Mouse (Mus musculus) intestine, embryonic 14.5 days (tissue): ENCODE results near the gene Sirt2. TPM values are rescaled to one million over a fixed set of nuclear protein-coding genes. Genes with fewer than 3 reads are reported as not detected.

Experiments used
- ATAC-seq: fragments of 200-750 bp; cut with Nextera tagmentation; replicated peaks from 2 replicates; pipeline ENCODE4 v1.8.0; 2017; ENCODE audit warnings: low read depth, moderate number of reproducible peaks, moderate TSS enrichment, moderate library complexity; ENCODE audit not compliant: low FRiP score, low TSS enrichment
- DNase-seq: peaks from one replicate; pipeline ENCODE4 v3.0.0-alpha.2; 2018; ENCODE audit warnings: low spot score
- H3K27ac ChIP-seq: fragments of 300-500 bp; sonication (generic); 2 replicates; pipeline ENCODE4 v1.5.1; 2014; ENCODE audit warnings: low read depth, mild to moderate bottlenecking, control low read depth
- H3K27me3 ChIP-seq: fragments of 300-500 bp; sonication (generic); replicated peaks from 2 replicates; pipeline ENCODE4 v1.6.1; 2014; ENCODE audit warnings: low read length, control low read depth; ENCODE audit not compliant: control insufficient read depth, insufficient read depth
- H3K36me3 ChIP-seq: fragments of 300-500 bp; sonication (generic); 2 replicates; pipeline ENCODE4 v1.6.1; 2014; ENCODE audit warnings: low read length, control low read depth; ENCODE audit not compliant: control insufficient read depth, insufficient read depth
- H3K4me1 ChIP-seq: fragments of 300-500 bp; sonication (generic); replicated peaks from 2 replicates; pipeline ENCODE4 v1.6.1; 2014; ENCODE audit warnings: low read length, control low read depth, mixed read lengths; ENCODE audit not compliant: control insufficient read depth, insufficient read depth
- H3K4me2 ChIP-seq: fragments of 300-500 bp; sonication (generic); 2 replicates; pipeline ENCODE4 v1.6.1; 2014; ENCODE audit warnings: low read length
- H3K4me3 ChIP-seq: fragments of 300-500 bp; sonication (generic); 2 replicates; pipeline ENCODE4 v1.5.1; 2014; ENCODE audit warnings: low read depth, low read length, control low read depth, mixed read lengths
- H3K9ac ChIP-seq: fragments of 300-500 bp; sonication (generic); 2 replicates; pipeline ENCODE4 v1.6.1; 2014; ENCODE audit warnings: mild to moderate bottlenecking, low read length
- H3K9me3 ChIP-seq: fragments of 300-500 bp; sonication (generic); 2 replicates; pipeline ENCODE4 v1.6.1; 2016; ENCODE audit warnings: low read length, control low read depth; ENCODE audit not compliant: control insufficient read depth
- WGBS: fragments of 180-500 bp; shearing (Covaris S2); extraction: QIAGEN DNeasy Blood & Tissue Kit; methylation state at CpG from one replicate; pipeline ENCODE4 v1.1.7; 2014; 5-methylcytosine and 5-hydroxymethylcytosine counted together
- polyA plus RNA-seq: library from polyadenylated mRNA; unstranded; fragments of >200 nt; fragmentation: Nextera tagmentation; extraction: Ambion mirVana; gene quantifications from 2 replicates; pipeline ENCODE4 v1.2.1, GENCODE M21; 2014

Sirt2 gene
- polyA plus RNA-seq, 1 experiment from 2014 or later: 56.8 TPM

GRCm38 (mm10) chr7:28812436-28812835 is 45.9 kb downstream of the Sirt2 start:
- H3K27me3 ChIP-seq: no peaks in the 10 kb centered on the region
- no peak overlapping the region; the same call in 1 of the 2 replicates for H3K27ac ChIP-seq
- H3K9ac ChIP-seq: peak overlapping the region; percentile 90
- no peak for ATAC-seq
- no peak for DNase-seq
- H3K9me3 ChIP-seq: no peaks in the 10 kb centered on the region
- WGBS: 56% methylated on average over 4 of the region's 4 CpGs
- H3K36me3 ChIP-seq: peaks cover 57% of the 10 kb centered on the region
- H3K4me2 ChIP-seq: peak overlapping the region; percentile 93
- H3K4me3 ChIP-seq: peak overlapping the region; percentile 84
- peaks cover 37% of the 10 kb centered on the region for H3K4me1 ChIP-seq

- H3K4me3 ChIP-seq: peak overlapping the region; percentile 84
- peak overlapping the region; percentile 93 for H3K4me2 ChIP-seq
- 71% methylated on average over 5 of the region's 5 CpGs for WGBS
- no peak overlapping the region for H3K27ac ChIP-seq
- H3K27me3 ChIP-seq: no peaks in the 10 kb centered on the region
- ATAC-seq (no peak), DNase-seq (no peak)
- H3K36me3 ChIP-seq: peaks cover 62% of the 10 kb centered on the region
- peaks cover 32% of the 10 kb centered on the region for H3K4me1 ChIP-seq
- no peaks in the 10 kb centered on the region for H3K9me3 ChIP-seq
- peak overlapping the region; percentile 90; the same call in 1 of the 2 replicates for H3K9ac ChIP-seq
Observed at GRCm38 (mm10) chr7:28812949-28813348, 46.4 kb downstream of the Sirt2 start.

- WGBS: 83% methylated on average over 5 of the region's 5 CpGs
- H3K4me3 ChIP-seq: no peak overlapping the region
- DNase-seq: no peak
- H3K27ac ChIP-seq: no peak overlapping the region
- H3K9ac ChIP-seq: no peak overlapping the region
- no peak for ATAC-seq
- peaks cover 75% of the 10 kb centered on the region for H3K36me3 ChIP-seq
- H3K9me3 ChIP-seq: no peaks in the 10 kb centered on the region
- H3K4me1 ChIP-seq: peaks cover 28% of the 10 kb centered on the region
- no peak overlapping the region for H3K4me2 ChIP-seq
- H3K27me3 ChIP-seq: no peaks in the 10 kb centered on the region
Observed at GRCm38 (mm10) chr7:28814306-28815034, 47.9 kb downstream of the Sirt2 start.

- Histone ChIP-seq H3K4me2 (no peak overlapping the region), H3K4me1 (peaks cover 32% of the 10 kb centered on the region), H3K4me3 (no peak overlapping the region), H3K9ac (no peak overlapping the region), H3K27ac (no peak overlapping the region), H3K9me3 (no peaks in the 10 kb centered on the region), H3K27me3 (no peaks in the 10 kb centered on the region), H3K36me3 (peaks cover 83% of the 10 kb centered on the region)
- WGBS: 90% methylated on average over 9 of the region's 9 CpGs
- ATAC-seq (no peak), DNase-seq (no peak)
Observed at GRCm38 (mm10) chr7:28815230-28815629, 48.7 kb downstream of the Sirt2 start.

GRCm38 (mm10) chr7:28816201-28816600 is 49.7 kb downstream of the Sirt2 start:
- H3K9me3 ChIP-seq: no peaks in the 10 kb centered on the region
- H3K4me1 ChIP-seq: peaks cover 32% of the 10 kb centered on the region
- H3K4me2 ChIP-seq: no peak overlapping the region
- ATAC-seq (no peak), DNase-seq (no peak)
- no peak overlapping the region for H3K27ac ChIP-seq
- H3K4me3 ChIP-seq: no peak overlapping the region
- no peak overlapping the region; the same call in 1 of the 2 replicates for H3K9ac ChIP-seq
- WGBS: 90% methylated on average over 9 of the region's 9 CpGs
- H3K36me3 ChIP-seq: peaks cover 93% of the 10 kb centered on the region
- H3K27me3 ChIP-seq: no peaks in the 10 kb centered on the region

GRCm38 (mm10) chr7:28816920-28817319 is 50.4 kb downstream of the Sirt2 start:
- Histone ChIP-seq H3K4me3 (no peak overlapping the region), H3K27ac (no peak overlapping the region), H3K9me3 (no peaks in the 10 kb centered on the region), H3K4me2 (no peak overlapping the region), H3K4me1 (peaks cover 32% of the 10 kb centered on the region), H3K36me3 (peaks cover 98% of the 10 kb centered on the region), H3K9ac (no peak overlapping the region), H3K27me3 (no peaks in the 10 kb centered on the region)
- DNase-seq (no peak), ATAC-seq (no peak)
- WGBS: 92% methylated on average over 10 of the region's 10 CpGs

GRCm38 (mm10) chr7:28817524-28817923 is 51.0 kb downstream of the Sirt2 start:
- Histone ChIP-seq H3K4me2 (no peak overlapping the region), H3K27ac (peak overlapping the region; percentile 10; the same call in 1 of the 2 replicates), H3K4me1 (peaks cover 26% of the 10 kb centered on the region), H3K27me3 (no peaks in the 10 kb centered on the region), H3K4me3 (no peak overlapping the region), H3K36me3 (peaks cover 98% of the 10 kb centered on the region), H3K9ac (no peak overlapping the region), H3K9me3 (no peaks in the 10 kb centered on the region)
- WGBS: 71% methylated on average over 6 of the region's 6 CpGs
- no peak for ATAC-seq
- no peak for DNase-seq

GRCm38 (mm10) chr7:28817957-28818356 is 51.4 kb downstream of the Sirt2 start:
- Histone ChIP-seq H3K9me3 (no peaks in the 10 kb centered on the region), H3K27ac (peak overlapping the region; percentile 10; the same call in 1 of the 2 replicates), H3K4me3 (no peak overlapping the region), H3K27me3 (no peaks in the 10 kb centered on the region), H3K9ac (no peak overlapping the region), H3K36me3 (peaks cover 95% of the 10 kb centered on the region), H3K4me2 (no peak overlapping the region), H3K4me1 (peaks cover 22% of the 10 kb centered on the region)
- DNase-seq: no peak
- ATAC-seq: no peak
- 82% methylated on average over 4 of the region's 4 CpGs for WGBS

- no peak for ATAC-seq
- Histone ChIP-seq H3K4me1 (peaks cover 18% of the 10 kb centered on the region), H3K36me3 (peaks cover 90% of the 10 kb centered on the region), H3K4me3 (no peak overlapping the region), H3K27me3 (no peaks in the 10 kb centered on the region), H3K9ac (no peak overlapping the region), H3K4me2 (no peak overlapping the region), H3K27ac (no peak overlapping the region), H3K9me3 (no peaks in the 10 kb centered on the region)
- WGBS: 86% methylated on average over 18 of the region's 18 CpGs
- no peak for DNase-seq
Observed at GRCm38 (mm10) chr7:28818436-28818835, 51.9 kb downstream of the Sirt2 start.
